Mouse (Mus musculus) CH12.LX (cell line): ENCODE results near the gene Nsdhl.

ENCODE experiments used
- CTCF ChIP-seq, 2 experiments: IDR thresholded peaks in 1 of 2; conservative IDR thresholded peaks in 1 of 2; 2 replicates each; pipeline ENCODE4 v1.5.1; 2011 to 2012; ENCODE audit warnings: low read depth in 2 of 2, low read length in 2 of 2, improper control_type of control experiment in 1 of 2, inconsistent platforms in 1 of 2, mild to moderate bottlenecking in 1 of 2, moderate library complexity in 1 of 2
- E2F4 ChIP-seq: IDR thresholded peaks from 2 replicates; pipeline ENCODE4 v1.6.1; 2011; ENCODE audit warnings: low read depth, low read length, improper control_type of control experiment; ENCODE audit not compliant: insufficient replicate concordance
- ELF1 ChIP-seq: IDR thresholded peaks from 2 replicates; pipeline ENCODE4 v1.6.1; 2014; ENCODE audit warnings: low read depth, mild to moderate bottlenecking, inconsistent platforms, low read length, improper control_type of control experiment
- EP300 ChIP-seq: IDR thresholded peaks from 2 replicates; pipeline ENCODE4 v1.6.1; 2011; ENCODE audit warnings: low read length, improper control_type of control experiment
- JUND ChIP-seq: conservative IDR thresholded peaks from 2 replicates; pipeline ENCODE4 v1.6.1; 2011; ENCODE audit warnings: low read depth, low read length, improper control_type of control experiment
- MAFK ChIP-seq: IDR thresholded peaks from 2 replicates; pipeline ENCODE4 v1.6.1; 2011; ENCODE audit warnings: low read length, improper control_type of control experiment; ENCODE audit not compliant: insufficient replicate concordance
- MAX ChIP-seq: IDR thresholded peaks from 2 replicates; pipeline ENCODE4 v1.6.1; 2011; ENCODE audit warnings: low read length, improper control_type of control experiment
- MAZ ChIP-seq: IDR thresholded peaks from 2 replicates; pipeline ENCODE4 v1.6.1; 2012; ENCODE audit warnings: low read depth, mild to moderate bottlenecking, inconsistent platforms, low read length, improper control_type of control experiment, moderate library complexity
- POLR2A ChIP-seq: IDR thresholded peaks from 2 replicates; pipeline ENCODE4 v1.6.1; 2011; ENCODE audit warnings: low read depth, mild to moderate bottlenecking, improper control_type of control experiment, low read length
- ZMIZ1 ChIP-seq: IDR thresholded peaks from 2 replicates; pipeline ENCODE4 v1.6.1; 2012; ENCODE audit warnings: low read depth, mild to moderate bottlenecking, inconsistent platforms, low read length, improper control_type of control experiment

- TF ChIP-seq JUND: no peak
- no peak for TF ChIP-seq CTCF (conservative IDR thresholded peaks at IDR 0.05 in 1 of 2, IDR thresholded peaks at IDR 0.05 in 1 of 2; ENCODE audit: low read depth in 2 of 2, low read length in 2 of 2)
- TF ChIP-seq ELF1: no peak
- TF ChIP-seq ZMIZ1: no peak
- TF ChIP-seq E2F4: no peak
- no peak for TF ChIP-seq POLR2A
- TF ChIP-seq MAFK: no peak
- no peak for TF ChIP-seq EP300
- TF ChIP-seq MAX: no peak
- TF ChIP-seq MAZ: no peak
Measured at GRCm38 (mm10) chrX:72918682-72919059, 314 bp downstream of the Nsdhl start.
